Mouse (Mus musculus): ENCODE measurements around the gene 2310057M21Rik.

2310057M21Rik gene

DNA sequence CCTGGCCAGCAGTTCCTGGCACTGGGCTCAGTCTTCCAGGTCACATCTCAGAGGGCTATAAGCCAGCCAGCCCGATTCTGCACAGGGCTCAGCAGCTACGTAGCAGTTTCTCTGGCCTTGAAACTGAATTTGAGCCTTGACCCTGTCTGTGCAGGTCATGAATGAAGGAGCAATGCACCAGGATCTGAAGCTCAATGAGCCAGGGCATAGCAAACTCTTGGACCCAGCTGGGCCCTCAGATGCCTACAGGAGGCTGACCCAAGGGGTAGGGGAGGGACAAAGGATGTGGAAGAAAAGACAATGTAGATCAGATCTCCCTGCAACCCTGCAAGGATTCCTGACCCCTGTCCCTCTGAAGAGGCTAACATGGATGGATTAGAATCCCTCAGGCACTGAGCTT is 40.4 kb downstream of the 2310057M21Rik start, which contains the start of gene Cuzd1:
TSS of gene Cuzd1 (minus strand) at position 101 of the 400 bp plus-strand sequence.
- no peak for DNase-seq (ENCODE audit: low spot score)

DNA sequence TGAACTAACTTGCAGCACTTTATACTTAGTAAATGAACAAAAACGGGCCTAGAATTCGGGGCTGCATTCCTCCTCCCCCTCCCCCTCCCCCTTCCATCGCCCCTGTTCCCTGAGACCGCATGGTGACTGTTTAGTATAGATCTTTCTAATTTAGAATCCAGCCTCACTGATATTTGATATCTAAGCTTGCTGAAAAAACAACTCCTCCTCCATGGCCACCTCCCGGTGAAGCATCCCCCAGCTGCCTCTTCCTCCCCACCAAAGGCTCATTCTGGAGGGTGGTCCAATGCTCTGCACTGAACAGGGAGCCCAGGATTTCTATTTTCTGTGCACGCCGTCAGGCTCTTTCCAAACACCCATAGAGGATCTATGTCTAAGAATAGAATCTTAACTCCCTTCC is 44.2 kb downstream of the 2310057M21Rik start:
- DNase-seq (ENCODE audit: low spot score), result no peak

DNA sequence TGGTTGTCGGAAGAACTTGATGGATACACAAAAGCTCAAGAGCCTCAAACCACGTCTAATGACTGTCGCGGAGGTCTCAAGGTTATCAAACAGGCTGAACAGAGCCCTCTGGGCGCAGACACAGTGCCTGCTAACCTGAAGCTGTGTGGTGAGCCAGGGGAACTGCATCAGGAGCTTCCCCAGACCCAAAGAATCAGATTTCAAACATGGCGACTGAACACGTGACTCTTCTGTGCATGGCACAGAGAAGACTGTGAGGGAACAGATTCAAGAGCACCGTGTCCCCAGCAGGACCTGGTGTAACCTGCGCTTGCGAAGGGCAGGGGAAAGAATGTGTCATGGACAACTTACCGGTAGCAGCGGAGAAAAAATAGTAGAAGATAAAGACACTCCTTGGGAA is 45.0 kb downstream of the 2310057M21Rik start:
- no peak for DNase-seq (ENCODE audit: low spot score)

DNA sequence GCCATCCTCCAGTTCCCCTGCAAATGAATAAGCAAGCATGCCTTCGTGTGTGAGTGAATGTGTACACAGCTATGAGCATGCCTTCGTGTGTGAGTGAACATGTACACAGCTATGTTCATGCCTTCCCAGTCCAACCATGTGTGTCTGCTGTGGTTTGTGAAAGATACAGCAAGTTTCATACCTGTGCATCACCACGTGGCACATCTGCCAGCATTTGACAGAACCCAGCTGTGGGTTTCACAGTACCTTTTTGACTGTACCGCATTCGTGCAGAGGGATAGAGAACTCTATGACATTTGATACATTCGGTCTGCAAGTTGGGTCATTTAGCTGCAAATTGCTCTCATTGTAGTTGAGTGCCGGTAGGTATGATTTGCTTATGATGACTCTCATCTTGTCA is 48.1 kb downstream of the 2310057M21Rik start:
- DNase-seq (ENCODE audit: low spot score), result no peak

DNA sequence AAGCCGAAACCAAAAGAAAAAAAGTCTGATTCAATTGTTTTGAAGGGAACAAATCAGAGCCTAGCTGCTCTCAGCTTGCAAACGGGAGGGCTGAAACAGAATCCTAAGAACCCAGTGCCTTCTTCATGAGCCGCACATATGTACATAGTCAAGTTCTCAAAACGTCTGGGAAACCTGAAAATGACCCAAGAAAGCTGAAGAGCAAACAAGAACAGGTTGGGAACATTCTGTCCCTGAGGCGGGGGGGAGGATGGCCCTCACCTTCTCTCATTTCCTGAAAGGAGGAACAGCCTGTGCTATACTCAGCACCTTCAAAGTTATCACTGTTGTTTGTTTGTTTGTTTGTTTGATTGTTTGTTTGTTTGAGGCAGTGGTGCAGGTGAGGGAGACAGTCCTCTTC is 55.8 kb downstream of the 2310057M21Rik start:
- DNase-seq (ENCODE audit: low spot score), result no peak

DNA sequence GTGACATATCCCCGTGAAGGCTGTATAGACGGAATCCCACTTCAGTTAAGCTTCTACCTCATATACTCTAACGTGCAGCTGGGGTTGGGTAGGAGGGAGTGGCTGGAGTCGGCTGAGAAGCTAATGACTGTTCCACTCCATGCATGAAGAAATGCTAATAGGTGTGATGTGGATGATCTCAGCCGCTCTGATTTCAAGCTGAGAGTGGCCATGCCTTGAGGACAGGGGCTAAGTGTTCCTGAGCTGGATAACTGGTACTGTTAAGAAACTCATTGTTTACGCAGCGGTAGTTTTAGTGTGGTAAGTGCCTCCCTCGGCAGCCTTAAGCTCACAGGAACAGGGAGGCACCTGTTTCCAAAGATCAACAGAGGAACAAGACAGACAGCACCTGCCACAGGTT is 59.2 kb downstream of the 2310057M21Rik start:
- no peak for DNase-seq (ENCODE audit: low spot score)

DNA sequence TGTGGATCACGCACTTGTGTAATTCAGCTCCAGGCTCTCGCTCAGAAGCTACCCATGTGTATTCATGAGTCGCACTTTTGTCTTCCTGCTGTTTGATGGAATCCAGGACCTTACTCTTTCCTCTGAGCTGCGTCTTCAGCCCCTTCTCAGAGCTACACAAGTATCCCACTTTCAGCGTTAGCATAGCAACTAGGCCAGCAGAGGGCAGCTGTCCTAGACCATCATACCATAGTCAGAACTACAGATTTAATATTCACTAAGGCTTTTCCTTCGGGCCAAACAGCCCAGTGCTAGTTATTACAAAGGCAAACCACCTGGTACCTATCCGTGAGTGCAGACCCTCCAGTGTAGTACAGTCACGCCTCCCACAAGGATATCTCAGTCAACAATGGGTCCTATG is 65.4 kb downstream of the 2310057M21Rik start:
- no peak for DNase-seq (ENCODE audit: low spot score)

Measured in spleen, adult 12 weeks (tissue).